Mouse (Mus musculus) 416B (cell line): ENCODE results near the gene Pla1a.

ENCODE experiments used
- DNase-seq: peaks from one replicate; pipeline ENCODE4 v3.0.0; 2011; ENCODE audit warnings: low read depth

The Pla1a gene

DNA sequence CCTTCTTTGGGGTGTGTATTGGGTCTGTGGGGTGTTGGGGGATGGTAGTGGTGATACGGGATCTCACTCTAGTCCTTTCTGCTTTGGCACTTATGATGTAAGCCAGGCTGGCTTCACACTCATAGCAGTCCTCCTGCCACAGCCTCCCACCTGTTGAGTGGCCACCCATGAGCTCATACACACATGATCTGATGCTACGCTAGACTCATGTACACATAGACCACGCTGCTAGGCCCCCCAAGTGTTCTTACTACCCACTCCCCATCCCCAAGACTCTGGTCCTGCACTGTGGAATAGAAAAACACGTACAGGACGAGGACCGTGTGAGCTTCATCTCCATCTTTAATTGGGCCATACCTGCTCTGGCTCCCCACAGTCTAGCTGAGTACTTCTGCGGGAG lies 63.9 kb downstream of the Pla1a start:
- DNase-seq: no peak

DNA sequence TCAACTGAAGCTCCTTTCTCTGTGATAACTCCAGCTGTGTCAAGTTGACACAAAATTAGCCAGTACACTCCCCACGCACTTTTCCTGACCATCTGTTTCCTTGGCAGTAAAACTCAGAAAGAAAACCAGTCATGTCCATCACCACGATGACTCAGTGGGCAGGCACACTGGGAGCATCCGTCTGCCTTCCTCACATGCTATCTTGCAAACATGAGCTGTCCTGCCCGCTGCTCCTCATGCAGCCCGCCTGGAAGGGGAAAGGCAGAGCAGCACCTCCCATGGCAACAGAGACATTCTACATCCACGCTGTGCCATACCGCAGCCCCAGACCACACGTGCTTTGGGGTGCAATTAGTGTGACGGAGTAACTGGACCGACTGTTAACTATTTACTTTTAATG lies 64.6 kb downstream of the Pla1a start:
- DNase-seq: peak; percentile 85

DNA sequence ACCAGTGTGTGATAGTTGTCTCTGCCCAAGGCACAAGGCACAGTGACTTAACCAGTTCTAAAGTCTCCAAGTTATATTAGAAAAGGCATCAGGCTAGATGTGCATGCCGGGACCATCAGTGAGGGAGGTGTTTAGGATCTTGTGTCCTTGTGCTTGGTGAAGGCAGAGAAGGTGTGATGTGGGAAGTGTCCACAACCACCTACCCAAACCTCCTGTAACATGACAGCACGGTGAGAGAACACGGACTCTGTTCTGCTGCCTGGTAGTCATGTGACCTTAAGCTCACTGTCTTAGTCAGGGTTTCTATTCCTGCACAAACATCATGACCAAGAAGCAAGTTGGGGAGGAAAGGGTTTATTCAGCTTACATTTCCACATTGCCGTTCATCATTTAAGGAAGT lies 66.7 kb downstream of the Pla1a start:
- DNase-seq: no peak

DNA sequence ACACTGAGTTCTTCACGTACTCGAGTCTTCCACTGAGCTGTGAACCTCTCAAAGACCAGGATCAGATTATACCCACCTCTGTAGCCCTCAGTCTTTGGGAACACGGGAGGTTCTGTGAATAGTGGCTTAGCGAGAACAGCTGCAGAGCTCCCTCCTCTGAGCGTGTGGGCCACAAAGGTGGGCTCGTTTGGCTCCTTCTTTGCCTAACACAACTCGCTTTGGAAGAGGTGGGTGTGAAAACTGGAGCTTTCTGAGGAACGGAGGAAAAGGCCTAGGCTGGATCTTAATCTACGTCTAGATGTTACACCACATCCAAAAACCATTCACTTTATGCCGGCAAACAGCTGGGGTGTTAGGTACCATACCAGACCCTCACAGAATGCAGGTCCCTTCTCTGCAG lies 67.6 kb downstream of the Pla1a start:
- DNase-seq: no peak

DNA sequence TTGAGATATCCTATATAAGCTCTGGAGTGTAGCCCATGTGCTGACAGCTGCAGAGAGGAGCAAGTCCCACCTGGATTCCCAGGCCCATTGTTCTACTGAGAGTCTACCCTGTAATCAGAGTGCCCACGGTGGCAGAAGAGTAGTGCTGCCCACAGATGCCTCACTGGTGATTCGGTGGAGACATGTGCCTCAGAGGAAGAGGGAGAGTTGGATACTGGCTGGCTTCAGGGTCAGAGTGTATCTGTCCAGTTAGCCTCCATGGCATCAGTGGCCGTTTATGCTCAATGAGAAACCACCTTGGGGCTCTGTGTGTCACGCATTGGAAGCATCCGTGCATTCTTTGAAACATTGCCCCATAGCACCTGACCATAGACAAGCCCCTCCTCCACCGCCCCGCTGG lies 69.3 kb downstream of the Pla1a start:
- no peak for DNase-seq

DNA sequence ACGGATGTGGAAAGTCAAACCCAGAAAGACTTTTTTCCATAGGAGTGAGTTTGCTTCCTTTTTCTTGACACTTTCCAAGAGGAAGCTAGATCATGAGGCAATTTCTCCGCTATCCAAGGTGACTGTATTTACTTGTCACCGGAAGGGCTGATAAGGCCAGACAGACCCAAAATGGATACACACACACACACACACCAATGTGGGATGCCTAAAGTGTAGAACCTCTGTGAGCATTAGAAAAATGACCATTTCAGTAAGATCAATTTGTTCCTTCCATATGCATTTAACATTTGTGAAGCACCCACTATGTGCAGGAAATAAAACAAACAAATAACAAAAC lies 69.7 kb downstream of the Pla1a start:
- no peak for DNase-seq

DNA sequence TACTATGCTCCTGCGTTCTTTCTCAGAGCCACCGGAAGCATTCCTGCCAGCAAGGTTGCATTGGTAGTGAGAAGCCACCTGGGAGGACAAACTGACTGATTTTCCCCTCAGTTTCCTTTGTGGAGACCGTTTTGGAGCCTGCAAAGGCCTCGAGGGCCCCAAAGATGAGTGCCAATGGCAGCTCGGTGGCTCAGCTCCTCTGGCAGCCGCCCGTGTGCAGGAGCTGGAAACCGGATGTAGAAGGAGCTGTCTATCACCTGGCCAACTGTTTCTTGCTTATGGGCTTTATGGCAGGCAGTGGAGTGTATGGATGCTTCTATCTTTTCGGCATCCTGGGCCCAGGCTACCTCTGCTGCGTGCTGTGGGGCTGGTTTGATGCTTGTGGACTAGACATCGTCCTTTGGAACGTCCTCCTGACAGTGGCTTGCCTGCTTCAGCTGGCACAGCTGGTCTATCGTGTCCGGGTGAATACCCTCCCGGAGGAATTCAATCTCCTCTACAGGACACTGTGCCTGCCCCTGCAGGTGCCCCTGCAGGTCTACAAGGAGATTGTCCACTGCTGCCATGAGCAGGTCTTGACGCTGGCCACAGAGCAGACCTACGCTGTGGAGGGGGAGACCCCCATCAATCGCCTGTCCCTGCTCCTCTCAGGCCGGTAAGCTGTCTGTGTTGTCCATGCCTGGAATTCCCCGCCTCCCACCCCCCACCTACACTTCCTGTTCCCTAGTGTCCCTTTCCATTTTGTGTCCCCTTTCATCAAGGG lies 70.3 kb downstream of the Pla1a start:
- DNase-seq: no peak

DNA sequence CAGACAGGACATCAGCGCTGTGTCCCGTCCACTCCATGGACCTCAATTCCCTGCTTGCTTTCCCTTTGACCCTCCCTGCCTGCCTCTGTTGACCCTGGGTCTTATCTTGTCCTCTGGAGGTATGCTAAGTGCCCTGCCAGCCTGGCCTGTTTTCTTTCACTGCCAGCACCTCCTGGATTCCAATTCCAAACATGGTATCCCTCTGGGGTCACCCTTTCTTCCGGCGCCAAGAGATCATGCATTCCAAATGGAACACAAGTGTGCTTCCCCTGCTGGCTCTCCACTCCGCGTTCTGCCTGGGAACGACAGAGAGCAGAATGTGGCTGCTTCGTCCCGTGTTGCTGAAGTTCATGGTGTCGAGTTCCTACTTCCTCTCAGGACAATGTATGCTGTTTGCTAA lies 71.0 kb downstream of the Pla1a start, which contains the start of gene Popdc2:
Gene Popdc2 (plus strand): TSS at position 277 of the 400 bp plus-strand sequence.
- DNase-seq: no peak

DNA sequence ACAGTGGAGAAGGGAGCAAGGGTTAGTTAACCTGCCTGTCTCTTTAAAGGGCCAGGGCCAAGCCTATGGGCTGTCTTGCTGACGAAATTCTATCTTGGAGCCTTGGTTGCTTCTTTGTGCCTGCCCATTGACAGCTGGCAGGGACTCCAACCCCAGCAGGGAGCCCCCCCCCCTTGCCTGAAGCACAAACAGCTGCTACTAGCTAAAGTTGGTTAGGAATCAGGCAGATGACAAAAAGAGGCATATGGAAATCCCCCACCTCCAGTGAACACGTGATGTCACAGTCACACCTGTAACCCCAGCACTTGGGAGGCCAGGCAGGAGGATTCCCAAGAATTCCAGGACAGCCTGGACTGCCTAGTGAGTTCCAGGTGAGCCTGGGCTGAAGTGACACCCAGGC lies 72.6 kb downstream of the Pla1a start:
- no peak for DNase-seq

DNA sequence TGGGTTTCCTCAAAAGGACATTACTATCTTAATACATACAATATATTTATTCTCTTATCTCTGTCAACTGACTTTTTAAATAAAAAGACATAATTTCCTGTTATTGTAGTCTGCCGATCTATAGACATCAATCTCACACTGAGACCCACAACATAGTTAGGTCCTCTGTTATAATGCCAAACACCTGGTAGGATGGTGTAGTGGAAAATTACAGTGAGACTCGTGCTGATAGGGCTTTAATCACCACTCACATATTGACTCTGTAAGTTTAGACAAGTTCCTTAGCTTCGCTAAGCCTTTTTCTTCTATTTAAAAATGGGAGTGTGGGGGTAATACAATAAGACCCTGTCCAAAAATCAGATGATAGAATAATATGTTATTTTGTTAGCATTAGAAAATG lies 73.1 kb downstream of the Pla1a start:
- DNase-seq: no peak

DNA sequence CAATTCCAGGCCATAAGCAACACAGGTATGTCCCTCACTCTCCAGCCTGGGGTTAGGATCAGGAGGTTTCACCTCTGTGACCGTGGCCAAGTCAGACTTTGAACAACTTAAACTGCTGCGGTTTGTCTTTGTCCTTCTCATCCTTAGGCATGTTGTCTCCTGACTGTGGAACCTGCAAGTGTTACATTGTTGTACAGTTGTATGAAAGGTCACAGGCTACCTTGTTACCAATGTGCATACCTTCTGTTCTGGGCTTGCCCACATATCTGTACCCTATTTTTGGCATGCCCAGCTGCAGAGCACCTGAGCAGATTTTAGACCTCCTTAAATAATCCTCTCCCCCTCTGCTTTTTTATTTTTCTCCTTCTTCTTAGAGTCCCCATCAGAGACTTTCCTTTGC lies 73.7 kb downstream of the Pla1a start:
- DNase-seq: no peak

DNA sequence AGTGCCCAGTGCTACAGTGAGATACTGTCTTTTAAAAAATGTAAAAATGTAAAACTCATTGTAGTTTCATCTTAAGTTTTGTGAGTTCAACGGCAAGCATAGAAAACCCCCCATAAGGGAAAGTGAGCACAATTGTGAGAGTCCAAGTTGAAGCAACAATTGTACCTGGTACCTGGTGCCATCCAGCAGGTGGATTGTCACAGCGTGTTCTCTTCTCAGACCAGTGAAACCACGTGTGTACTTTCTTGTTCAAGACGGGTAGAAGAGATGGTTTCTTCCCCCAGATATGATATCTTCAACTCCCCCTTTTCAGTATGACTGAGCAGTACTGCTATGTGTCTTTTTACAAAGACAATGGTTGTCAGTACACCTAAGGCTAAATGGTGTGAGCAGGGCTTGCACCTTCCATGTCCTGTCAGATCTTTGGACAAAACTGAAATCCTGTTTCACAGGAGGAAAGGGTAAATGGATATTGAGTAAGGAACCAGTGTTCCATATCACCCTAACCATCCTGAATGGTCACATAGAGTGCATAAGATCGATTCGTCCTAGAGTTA lies 74.6 kb downstream of the Pla1a start:
- DNase-seq: no peak

DNA sequence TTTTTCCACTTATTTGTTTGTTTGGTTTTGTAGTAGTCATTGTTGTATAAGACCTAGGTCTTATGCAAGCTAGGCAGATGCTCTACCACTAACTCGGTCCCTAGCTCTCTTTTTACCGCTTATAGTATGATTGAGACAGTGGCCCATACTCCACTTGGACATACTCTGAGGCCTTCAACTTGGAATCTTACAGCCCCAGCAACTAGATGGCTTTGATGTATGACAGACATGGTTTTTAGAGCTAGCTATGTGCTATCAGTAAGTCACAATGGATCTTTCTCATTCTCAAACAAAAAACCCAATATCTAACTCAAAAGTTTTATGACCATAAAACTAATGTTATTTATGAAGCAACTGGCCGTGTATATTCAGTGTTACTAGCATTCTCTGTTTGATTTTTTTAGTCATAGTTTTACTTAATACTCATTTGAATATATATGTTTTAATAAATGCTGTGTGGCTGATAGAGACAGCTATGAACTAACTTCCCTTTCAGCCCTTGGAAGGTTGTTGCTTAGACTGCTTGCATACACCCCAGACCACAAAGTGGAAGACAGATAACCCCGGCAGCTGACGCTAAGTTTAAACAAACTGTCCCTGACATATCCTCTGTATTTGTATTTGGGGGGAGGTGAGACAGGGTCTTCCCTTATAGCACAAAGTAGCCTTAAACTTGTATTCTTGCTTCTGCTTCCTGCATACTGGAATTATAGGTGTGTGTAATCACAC lies 78.6 kb downstream of the Pla1a start:
- no peak for DNase-seq

DNA sequence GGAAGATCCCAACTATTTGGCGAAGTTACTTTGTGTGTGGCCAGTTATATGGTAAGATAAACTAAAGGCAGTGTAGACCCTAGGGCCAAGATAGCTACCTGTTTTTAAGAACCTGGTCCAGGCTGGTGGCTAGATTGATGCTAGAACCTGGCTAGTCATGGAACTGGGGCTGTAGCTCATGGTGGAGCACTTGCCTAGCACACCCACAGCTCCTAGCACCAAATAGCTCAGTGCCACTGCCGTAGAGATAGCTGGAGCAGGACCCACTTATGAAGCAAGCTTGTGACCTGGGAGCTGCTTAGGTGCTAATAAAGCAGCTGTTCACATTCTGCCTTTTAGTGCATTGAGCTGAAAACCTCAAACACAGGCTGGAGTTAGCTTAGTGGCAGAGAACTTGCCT lies 79.3 kb downstream of the Pla1a start:
- no peak for DNase-seq

DNA sequence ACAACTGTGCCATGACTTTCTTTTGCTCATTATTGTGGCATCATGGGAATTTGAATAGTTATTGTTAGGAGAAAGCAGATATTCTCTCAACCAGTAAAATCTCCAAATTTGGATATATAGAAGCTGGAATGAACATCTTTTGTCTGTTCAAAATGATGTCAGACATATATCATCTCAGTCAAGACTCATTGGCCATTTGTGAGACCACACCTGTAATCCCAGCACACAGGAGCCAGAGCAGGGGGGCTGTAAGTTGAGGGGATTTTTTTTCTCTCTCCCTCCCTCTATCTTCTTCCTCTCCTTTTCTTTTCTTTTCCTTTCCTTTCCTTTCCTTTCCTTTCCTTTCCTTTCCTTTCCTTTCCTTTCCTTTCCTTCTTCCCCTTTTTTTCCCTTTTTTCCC lies 80.1 kb downstream of the Pla1a start:
- DNase-seq: no peak

DNA sequence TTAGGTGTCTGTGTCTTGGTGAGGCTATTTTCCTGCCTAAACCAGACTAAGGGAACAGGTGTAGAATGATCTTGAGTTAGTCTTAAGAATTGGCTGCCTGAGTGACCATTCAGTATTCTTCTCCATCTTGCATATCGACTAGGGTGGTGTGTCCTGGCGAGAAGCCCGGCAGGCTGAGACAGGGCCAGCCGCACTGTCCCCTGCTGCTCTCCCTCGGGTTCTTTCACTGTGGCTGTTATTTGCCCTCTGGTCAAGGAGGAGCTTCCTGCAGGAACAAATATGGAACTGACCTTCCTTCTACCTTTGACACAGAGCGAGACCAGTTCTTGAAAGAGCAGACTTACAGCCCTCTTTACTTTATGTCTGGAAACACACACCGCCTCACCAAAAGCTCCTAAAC lies 80.9 kb downstream of the Pla1a start:
- no peak for DNase-seq

DNA sequence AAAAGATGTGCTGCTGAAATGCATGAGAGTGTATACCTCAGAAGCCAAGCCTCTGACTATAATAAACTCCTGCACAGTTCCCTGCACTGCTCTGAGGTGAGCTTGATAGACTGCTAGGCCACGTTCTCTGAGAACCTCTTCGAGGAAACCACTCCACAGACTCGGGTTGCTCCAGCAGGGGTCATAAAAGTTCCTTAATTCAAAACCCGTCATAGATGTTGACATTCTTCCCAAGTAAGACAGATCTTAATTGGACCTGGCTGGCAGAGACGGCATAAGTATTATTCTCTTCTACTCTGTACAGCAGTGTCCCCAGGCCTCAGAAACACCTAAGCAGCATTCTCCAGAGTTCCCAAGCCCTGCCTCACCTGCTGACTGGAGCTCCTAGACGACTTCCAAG lies 82.0 kb downstream of the Pla1a start:
- DNase-seq: no peak

DNA sequence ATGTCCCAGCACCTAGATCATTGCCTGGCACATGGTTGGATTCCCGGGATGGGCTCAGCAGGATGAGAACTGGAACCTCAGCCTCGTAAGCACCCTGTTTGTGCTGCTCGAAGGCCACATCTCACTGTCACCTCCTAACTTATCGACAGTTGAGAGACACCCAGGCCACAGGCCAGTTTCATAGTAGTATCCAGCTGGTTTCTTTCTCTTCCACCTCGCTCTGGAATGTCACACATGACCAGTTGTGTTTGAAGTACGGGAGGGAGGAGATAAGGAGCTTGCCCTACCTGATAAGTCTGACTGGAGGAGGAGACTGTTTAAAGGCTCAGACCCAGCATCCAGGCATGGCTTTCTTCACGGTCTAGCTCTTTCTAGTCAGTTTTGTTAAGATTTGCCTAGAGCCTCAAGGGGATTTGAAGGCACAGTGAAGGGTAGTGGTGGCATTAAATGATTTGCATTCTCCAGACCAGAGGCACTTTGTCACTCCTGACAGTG lies 82.5 kb downstream of the Pla1a start:
- no peak for DNase-seq

DNA sequence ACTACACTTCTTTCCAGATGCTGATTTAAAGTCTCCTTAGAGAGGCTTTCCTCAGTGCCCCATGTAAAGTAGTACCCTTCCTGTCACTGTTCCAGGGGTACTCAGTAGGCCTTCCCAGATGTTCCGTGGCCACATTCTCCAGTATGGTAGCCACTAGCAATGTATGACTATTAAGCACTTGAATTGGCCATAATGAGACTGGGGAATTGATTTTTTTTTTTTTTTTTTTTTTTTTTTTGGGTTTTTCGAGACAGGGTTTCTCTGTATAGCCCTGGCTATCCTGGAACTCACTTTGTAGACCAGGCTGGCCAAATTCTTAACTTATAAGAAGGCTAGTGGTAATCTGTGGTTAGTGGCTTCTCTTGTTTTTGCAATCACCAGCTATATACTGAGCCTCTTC lies 83.1 kb downstream of the Pla1a start:
- no peak for DNase-seq

DNA sequence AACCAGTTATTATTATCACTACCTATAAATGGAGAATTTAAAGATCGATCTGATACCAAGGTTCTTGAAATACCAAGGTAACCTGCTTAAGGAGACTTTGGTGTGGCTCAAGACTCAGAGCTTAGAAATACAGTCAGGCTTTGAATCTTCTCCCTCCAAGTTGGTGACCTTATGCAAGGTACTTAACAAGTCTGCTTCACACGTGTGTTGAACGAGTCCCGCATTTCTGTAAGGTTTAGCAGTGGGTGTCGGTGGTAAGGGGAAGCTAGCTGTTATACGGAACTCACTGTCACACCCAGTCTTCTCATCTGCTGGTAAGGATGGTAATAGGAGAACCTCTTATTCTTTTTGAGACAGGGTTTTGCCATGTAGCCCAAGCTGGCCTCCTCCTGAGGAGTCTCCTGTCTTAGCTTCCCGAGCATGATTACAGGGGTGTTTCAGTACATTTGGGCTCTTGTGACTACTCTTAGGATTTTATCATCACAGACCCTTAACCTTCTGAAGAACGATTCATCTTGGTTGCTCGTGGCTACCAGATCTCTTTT lies 84.7 kb downstream of the Pla1a start:
- no peak for DNase-seq

DNA sequence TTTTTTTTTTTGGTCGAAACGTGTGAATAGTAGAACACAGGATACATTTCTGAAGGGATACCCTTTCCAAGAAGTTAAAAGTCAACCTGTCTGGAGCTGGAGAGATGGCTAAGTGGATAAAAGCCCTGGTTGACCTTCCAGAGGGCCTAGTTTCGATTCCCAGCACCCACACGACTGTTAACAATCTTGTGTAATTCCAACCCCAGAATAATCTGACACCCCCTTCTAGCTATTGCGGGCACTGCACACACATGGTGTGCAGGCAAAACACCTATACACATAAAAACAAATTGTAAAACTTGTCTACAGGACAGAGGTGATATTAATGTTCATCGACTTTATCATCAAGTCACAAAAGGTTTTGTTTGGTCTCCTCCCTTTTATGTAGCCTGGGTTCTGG lies 85.4 kb downstream of the Pla1a start:
- no peak for DNase-seq

DNA sequence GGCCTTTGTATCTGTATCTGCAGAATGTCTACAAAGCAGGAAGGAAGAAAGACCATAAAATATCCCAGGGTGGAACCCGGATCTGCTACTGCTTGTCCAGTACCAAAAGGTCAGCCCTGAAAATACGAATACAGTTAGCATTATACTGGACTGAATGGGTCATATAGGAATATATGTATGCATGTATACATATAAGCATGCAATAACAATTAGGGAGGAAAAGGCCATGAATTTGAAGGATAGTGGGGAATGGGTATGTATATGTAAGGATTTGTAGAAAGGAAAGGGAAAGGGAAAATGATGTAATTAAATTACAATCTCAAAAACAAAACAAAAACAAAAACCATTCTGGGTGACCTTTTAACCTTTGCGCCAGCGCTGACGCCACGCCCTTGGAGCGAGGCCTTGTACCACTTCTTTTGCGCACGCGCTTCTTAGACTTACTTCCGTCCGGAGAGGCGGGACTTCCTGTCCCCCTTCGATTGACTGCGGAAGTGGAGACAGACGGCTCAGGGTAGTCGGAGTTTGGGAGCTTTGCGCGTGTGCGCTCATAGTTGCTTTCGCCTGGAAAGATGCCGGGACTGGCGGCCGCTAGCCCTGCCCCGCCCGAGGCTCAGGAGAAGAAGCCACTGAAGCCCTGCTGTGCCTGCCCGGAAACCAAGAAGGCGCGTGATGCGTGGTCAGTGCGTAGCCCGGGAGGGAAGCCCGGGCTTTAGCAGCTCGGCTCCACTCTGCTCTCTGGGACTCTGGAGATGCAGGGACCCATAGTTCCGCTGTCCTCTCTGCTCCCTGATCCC lies 86.2 kb downstream of the Pla1a start, which contains the start of the genes Cox17 and Gm21987:
Gene Cox17 (plus strand): TSS at position 463 of the 797 bp plus-strand sequence.
Gene Gm21987 (plus strand): TSS at position 512 of the 797 bp plus-strand sequence.
- DNase-seq: peak; percentile 96
